Mouse (Mus musculus) intestine, postnatal 0 days (tissue): Measurements from ENCODE around the gene Dync1i2. TPM values are rescaled to one million over a fixed set of nuclear protein-coding genes. Genes with fewer than 3 reads are reported as not detected.
A peak's percentile ranks its signal among the peaks of the same experiment; 100 is the strongest.

ENCODE experiments used
- ATAC-seq: fragments of 200-750 bp; cut with Nextera tagmentation; 2 replicates; pipeline ENCODE4 v1.8.0; 2017; ENCODE audit warnings: mild to moderate bottlenecking, moderate TSS enrichment, moderate library complexity
- H3K27ac ChIP-seq: fragments of 300-500 bp; sonication (generic); 2 replicates; pipeline ENCODE4 v1.5.1; 2014; ENCODE audit warnings: mild to moderate bottlenecking, low read depth, low read length, moderate library complexity
- H3K27me3 ChIP-seq: fragments of 300-500 bp; sonication (generic); replicated peaks from 2 replicates; pipeline ENCODE4 v1.6.1; 2014; ENCODE audit warnings: low read length, mixed read lengths; ENCODE audit not compliant: control insufficient read depth, insufficient read depth
- H3K36me3 ChIP-seq: fragments of 300-500 bp; sonication (generic); 2 replicates; pipeline ENCODE4 v1.6.1; 2014; ENCODE audit warnings: mild to moderate bottlenecking, moderate library complexity; ENCODE audit not compliant: control insufficient read depth, insufficient read depth
- H3K4me1 ChIP-seq: fragments of 300-500 bp; sonication (generic); replicated peaks from 2 replicates; pipeline ENCODE4 v1.6.1; 2014; ENCODE audit warnings: antibody characterized with exemption, low read length, mixed read lengths; ENCODE audit not compliant: control insufficient read depth, insufficient read depth
- H3K4me2 ChIP-seq: fragments of 300-500 bp; sonication (generic); replicated peaks from 2 replicates; pipeline ENCODE4 v1.6.1; 2014; ENCODE audit warnings: low read depth, mild to moderate bottlenecking, moderate library complexity
- H3K4me3 ChIP-seq: fragments of 300-500 bp; sonication (generic); 2 replicates; pipeline ENCODE4 v1.5.1; 2014; ENCODE audit warnings: low read depth, low read length
- H3K9ac ChIP-seq: fragments of 300-500 bp; sonication (generic); 2 replicates; pipeline ENCODE4 v1.6.1; 2014; ENCODE audit warnings: mild to moderate bottlenecking, low read depth, low read length
- H3K9me3 ChIP-seq: fragments of 300-500 bp; sonication (generic); 2 replicates; pipeline ENCODE4 v1.6.1; 2016; ENCODE audit warnings: mixed run types; ENCODE audit not compliant: control insufficient read depth
- CTCF ChIP-seq: sonication (generic); IDR thresholded peaks from 2 replicates; pipeline ENCODE4 v1.5.1; 2016; ENCODE audit warnings: low read depth, mild to moderate bottlenecking, control low read depth, antibody characterized with exemption, moderate library complexity
- WGBS: fragments of 180-500 bp; shearing (Covaris S2); extraction: QIAGEN DNeasy Blood & Tissue Kit; methylation state at CpG from one replicate; pipeline ENCODE4 v1.1.7; 2014; 5-methylcytosine and 5-hydroxymethylcytosine counted together
- polyA plus RNA-seq: library from polyadenylated mRNA; unstranded; fragments of >200 nt; fragmentation: Nextera tagmentation; extraction: Ambion mirVana; gene quantifications from 2 replicates; pipeline ENCODE4 v1.2.1, GENCODE M21; 2015

Gene Dync1i2
- polyA plus RNA-seq, 1 experiment from 2014 or later = 55.2 TPM

DNA sequence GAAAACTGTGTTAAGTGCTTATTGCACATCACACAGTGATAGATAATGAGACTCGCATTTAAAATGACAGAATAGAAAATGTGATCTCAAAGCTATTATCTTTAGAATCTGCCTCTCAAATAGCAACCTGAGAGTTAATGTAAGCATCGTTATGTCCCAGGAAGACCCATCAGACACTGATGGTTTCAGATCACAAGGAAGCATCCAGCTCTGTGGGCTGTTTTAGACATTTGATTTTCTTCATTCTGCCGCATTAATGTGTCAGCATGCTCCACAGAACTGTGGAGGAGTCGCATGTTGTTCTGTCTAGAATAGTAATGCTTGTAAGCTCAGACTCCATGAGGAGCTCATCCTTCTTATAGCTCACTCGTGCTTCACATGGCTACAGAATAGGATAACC is 34.6 kb downstream of the Dync1i2 start:
- Histone ChIP-seq H3K9me3 (no peaks in the 10 kb centered on the region), H3K9ac (no peak overlapping the region), H3K4me2 (no peak overlapping the region), H3K27ac (no peak overlapping the region), H3K4me3 (no peak overlapping the region), H3K27me3 (no peaks in the 10 kb centered on the region), H3K36me3 (peaks cover 40% of the 10 kb centered on the region), H3K4me1 (no peaks in the 10 kb centered on the region)
- ATAC-seq = no peak
- no peak for TF ChIP-seq CTCF
- 91% methylated on average over 5 of the region's 5 CpGs for WGBS

DNA sequence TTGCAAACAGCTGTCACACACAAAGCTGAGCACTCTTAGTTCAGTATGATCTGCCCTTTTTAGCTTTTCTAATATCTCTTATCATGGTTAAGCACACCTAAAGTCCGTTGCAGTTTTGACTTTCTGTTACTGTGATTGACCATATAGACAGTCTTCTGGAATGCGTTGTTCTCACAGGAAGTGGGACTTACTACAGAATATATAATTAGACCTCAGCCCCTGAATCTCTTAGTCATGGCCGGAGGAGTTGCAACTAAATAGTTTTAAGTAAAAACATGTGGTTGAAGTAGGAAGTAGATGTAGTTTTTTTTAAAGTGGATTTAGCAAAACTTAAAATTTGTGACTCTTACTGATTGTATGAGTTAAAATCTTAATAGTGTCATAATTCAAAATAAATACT is 36.6 kb downstream of the Dync1i2 start:
- Histone ChIP-seq H3K27me3 (no peaks in the 10 kb centered on the region), H3K27ac (no peak overlapping the region), H3K9me3 (no peaks in the 10 kb centered on the region), H3K9ac (no peak overlapping the region), H3K4me3 (no peak overlapping the region), H3K4me1 (no peaks in the 10 kb centered on the region), H3K36me3 (peaks cover 51% of the 10 kb centered on the region), H3K4me2 (no peak overlapping the region)
- ATAC-seq = no peak
- WGBS = 81% methylated on average over 3 of the region's 3 CpGs
- no peak for TF ChIP-seq CTCF

DNA sequence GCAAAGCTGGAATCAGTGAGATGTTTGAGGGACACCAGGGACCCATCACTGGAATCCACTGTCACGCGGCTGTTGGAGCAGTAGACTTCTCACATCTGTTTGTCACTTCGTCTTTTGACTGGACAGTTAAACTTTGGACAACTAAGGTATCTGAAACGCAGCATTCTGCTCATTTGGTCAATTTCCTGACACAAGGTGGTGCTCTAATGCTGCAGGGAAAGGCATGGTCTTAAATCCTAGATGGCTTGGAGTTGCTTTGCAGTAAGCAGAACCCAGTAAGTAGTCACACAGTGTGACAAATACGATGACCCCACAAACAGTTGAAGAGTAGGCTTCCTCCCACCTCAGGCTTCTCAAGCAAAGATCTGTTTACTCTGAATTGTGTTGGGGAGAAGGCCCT is 39.3 kb downstream of the Dync1i2 start:
- ATAC-seq = no peak
- Histone ChIP-seq H3K9me3 (no peaks in the 10 kb centered on the region), H3K4me3 (no peak overlapping the region), H3K27me3 (no peaks in the 10 kb centered on the region), H3K4me1 (no peaks in the 10 kb centered on the region), H3K36me3 (peaks cover 51% of the 10 kb centered on the region), H3K4me2 (no peak overlapping the region), H3K9ac (no peak overlapping the region), H3K27ac (no peak overlapping the region)
- WGBS = 75% methylated on average over 5 of the region's 5 CpGs
- peak; percentile 76 for TF ChIP-seq CTCF

DNA sequence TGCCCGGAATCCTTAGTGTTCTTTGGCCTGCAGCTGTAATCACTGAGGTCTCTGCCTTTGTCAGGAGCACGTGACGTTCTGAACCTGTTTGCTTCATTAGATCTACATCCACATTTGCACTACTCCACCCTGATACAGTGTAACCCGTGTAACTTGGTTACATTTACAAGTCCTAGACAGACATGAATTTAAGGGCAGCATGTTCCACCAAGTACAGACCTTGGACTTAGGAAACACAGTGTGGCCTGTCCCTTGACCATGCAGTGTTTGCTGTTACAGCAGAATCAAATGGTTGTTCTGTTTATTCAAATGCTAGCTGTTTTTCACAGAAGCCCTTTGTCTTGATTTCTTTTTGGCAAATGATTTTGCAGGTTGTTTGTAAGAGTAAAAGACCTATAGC is 43.3 kb downstream of the Dync1i2 start:
- ATAC-seq = peak; percentile 38; the same call in 1 of the 2 replicates
- H3K9me3 ChIP-seq = no peaks in the 10 kb centered on the region
- no peak overlapping the region for H3K4me3 ChIP-seq
- H3K27me3 ChIP-seq = no peaks in the 10 kb centered on the region
- H3K27ac ChIP-seq = no peak overlapping the region
- 65% methylated on average over 4 of the region's 4 CpGs for WGBS
- no peak for TF ChIP-seq CTCF
- peaks cover 62% of the 10 kb centered on the region for H3K36me3 ChIP-seq
- no peak overlapping the region for H3K9ac ChIP-seq
- no peaks in the 10 kb centered on the region for H3K4me1 ChIP-seq
- H3K4me2 ChIP-seq = no peak overlapping the region

DNA sequence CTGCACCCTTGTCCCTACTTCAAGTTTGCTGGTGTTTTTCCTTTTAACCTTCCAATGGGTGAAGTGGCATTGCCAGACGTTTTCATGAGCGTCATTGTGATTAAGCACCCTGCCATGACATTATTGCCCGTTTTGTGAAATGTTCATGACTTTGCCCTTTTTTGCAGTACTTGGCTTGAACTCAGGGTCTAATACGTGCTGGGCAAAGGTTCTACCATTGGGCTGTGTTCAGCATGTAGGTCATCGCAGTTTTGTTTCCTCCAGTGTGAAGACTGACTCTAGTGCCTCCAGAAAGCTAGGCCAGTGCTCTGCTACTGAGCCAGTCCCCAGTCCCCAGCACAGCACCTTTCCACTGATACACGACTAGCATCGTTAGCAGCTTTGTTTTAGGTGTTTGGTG is 45.1 kb downstream of the Dync1i2 start:
- Histone ChIP-seq H3K27ac (no peak overlapping the region), H3K4me1 (no peaks in the 10 kb centered on the region), H3K9me3 (no peaks in the 10 kb centered on the region), H3K4me2 (no peak overlapping the region), H3K9ac (no peak overlapping the region), H3K36me3 (peaks cover 57% of the 10 kb centered on the region), H3K27me3 (no peaks in the 10 kb centered on the region), H3K4me3 (no peak overlapping the region)
- ATAC-seq = no peak
- TF ChIP-seq CTCF = no peak
- 90% methylated on average over 7 of the region's 7 CpGs for WGBS

DNA sequence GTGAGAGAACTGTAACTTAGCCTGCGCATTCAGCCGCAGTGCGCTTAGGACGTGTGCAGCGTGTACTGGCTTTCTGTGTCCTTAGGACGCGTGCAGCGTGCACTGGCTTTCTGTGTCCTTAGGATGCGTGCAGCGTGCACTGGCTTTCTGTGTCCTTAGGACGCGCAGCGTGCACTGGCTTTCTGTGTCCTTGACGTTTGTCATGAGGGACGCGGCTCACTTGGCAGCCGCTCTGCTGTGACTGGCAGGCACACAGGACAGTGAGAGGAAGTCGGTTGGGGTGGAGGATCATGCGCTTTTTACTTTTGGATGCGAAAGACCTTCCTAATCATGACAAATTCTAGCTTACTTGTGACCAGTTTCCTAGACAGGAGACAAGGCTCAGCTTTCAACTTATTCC is 53.1 kb downstream of the Dync1i2 start:
- no peaks in the 10 kb centered on the region for H3K4me1 ChIP-seq
- no peak overlapping the region for H3K4me3 ChIP-seq
- no peaks in the 10 kb centered on the region for H3K27me3 ChIP-seq
- no peaks in the 10 kb centered on the region for H3K9me3 ChIP-seq
- no peak overlapping the region for H3K4me2 ChIP-seq
- peaks cover 35% of the 10 kb centered on the region for H3K36me3 ChIP-seq
- H3K27ac ChIP-seq = no peak overlapping the region
- no peak for ATAC-seq
- no peak for TF ChIP-seq CTCF
- H3K9ac ChIP-seq = no peak overlapping the region
- 95% methylated on average over 20 of the region's 20 CpGs for WGBS

DNA sequence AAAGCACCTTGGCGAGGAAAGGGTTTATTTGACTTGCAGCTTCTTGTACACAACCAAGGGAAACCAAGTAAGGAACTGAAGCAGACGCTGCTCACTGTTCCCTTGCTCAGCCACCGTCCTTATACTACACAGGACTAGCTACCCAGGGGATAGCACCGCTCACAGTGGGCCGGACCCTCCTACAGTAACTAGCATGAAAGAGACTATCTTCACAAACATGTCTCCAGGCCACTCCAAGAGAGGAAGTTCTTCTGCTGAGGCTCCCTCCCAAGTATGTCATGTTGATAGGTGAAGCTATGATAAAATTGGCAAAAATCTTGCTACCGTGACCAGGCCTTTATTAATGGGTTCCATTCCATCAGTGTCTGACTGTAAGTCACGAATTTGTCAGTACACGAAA is 57.2 kb downstream of the Dync1i2 start:
- no peak for ATAC-seq
- Histone ChIP-seq H3K9ac (no peak overlapping the region), H3K9me3 (no peaks in the 10 kb centered on the region), H3K27ac (no peak overlapping the region), H3K4me1 (no peaks in the 10 kb centered on the region), H3K36me3 (peaks cover 12% of the 10 kb centered on the region; the same call in 1 of the 2 replicates), H3K4me2 (no peak overlapping the region), H3K27me3 (no peaks in the 10 kb centered on the region), H3K4me3 (no peak overlapping the region)
- 90% methylated on average over 8 of the region's 8 CpGs for WGBS
- TF ChIP-seq CTCF = no peak
